Comparison of ENCODE assay signal across 10 mouse cellular contexts in the genomic region with DNA sequence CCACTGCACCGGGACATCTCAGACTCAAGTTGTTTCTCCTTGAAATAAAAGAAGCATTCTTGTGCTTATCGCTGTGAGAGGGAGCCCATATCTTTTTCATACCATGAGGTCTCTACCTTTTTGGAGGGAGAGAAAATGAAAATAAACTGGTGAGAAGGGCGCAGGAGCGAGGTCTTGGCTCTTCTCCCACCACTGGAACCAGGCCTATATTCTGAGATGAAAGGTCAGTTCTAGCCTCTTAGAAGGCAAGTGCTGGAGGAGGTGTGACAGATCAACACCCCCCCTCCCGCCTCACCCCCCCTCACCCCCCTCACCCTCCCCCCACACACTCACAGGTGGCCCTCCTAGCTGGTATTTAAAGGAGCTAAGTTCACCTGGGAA.
A peak's percentile ranks its signal among the peaks of the same experiment; 100 is the strongest.
DNase-seq lines count a peak whose midpoint lies in the region; ATAC-seq and TF ChIP-seq lines count a peak whose summit lies in the region.
"Had no signal": no experiment of that assay in that cellular context is flagged by ENCODE, and none has a peak within 500 bp of the region (broad histone marks: within the 10 kb centered on the region; RNA-seq: fewer than 3 reads in every experiment).

No protein-coding gene starts in this region.

- peak overlapping the region; percentile 41; the same call in 1 of the 2 replicates for H3K27ac ChIP-seq in heart, embryonic 16.5 days (ENCODE audit: low read length)
- no peak overlapping the region for H3K27ac ChIP-seq in lung, postnatal 0 days (ENCODE audit: low read length)
- no peak overlapping the region for H3K27ac ChIP-seq in forebrain, embryonic 11.5 days (ENCODE audit: low read depth, low read length)
- H3K27ac ChIP-seq in small intestine, adult 2 months (ENCODE audit: insufficient read depth, low read depth, low read length) = peak overlapping the region; percentile 73
- H3K27ac ChIP-seq: liver, embryonic 15.5 days; midbrain, embryonic 15.5 days had no signal

- DNase-seq in heart, adult 9 months (ENCODE audit: low spot score in 2 of 2) = no peak
- DNase-seq in lung, postnatal 0 days (ENCODE audit: low spot score) = no peak
- no peak for DNase-seq in lung, adult 2 months
- no peak for DNase-seq in forebrain, embryonic 11.5 days (ENCODE audit: low spot score)
- no peak for DNase-seq in left cerebral cortex, adult 8-10 months (ENCODE audit: low spot score in 2 of 2)
- no peak for DNase-seq in MN1 (ENCODE audit: low spot score)

- WGBS in heart, embryonic 16.5 days = 25% methylated on average over 5 of the region's 5 CpGs
- WGBS in lung, postnatal 0 days = 42% methylated on average over 5 of the region's 5 CpGs
- 56% methylated on average over 5 of the region's 5 CpGs for WGBS in lung, adult 2 months
- WGBS in forebrain, embryonic 11.5 days = 71% methylated on average over 5 of the region's 5 CpGs
- WGBS in small intestine, adult 2 months = 19% methylated on average over 5 of the region's 5 CpGs

- 0 out of 2 replicates have a peak overlapping the region, but pooled peaks have one; percentile 12 for H3K4me3 ChIP-seq in heart, embryonic 16.5 days (ENCODE audit: low read length)
- H3K4me3 ChIP-seq in lung, postnatal 0 days (ENCODE audit: low read depth, low read length) = no peak overlapping the region
- H3K4me3 ChIP-seq in lung, adult 2 months (replicated peaks; ENCODE audit: extremely low read depth, low read depth, low read length) = no peak overlapping the region
- no peak overlapping the region for H3K4me3 ChIP-seq in forebrain, embryonic 11.5 days (ENCODE audit: low read depth, low read length)
- no peak overlapping the region for H3K4me3 ChIP-seq in small intestine, adult 2 months (ENCODE audit: low read depth, low read length)
- H3K4me3 ChIP-seq: liver, embryonic 15.5 days; midbrain, embryonic 15.5 days had no signal

- H3K4me1 ChIP-seq in heart, embryonic 16.5 days (ENCODE audit: control insufficient read depth, insufficient read depth, low read length) = peaks cover 37% of the 10 kb centered on the region
- H3K4me1 ChIP-seq in lung, postnatal 0 days (ENCODE audit: insufficient read depth, low read depth, low read length) = no peaks in the 10 kb centered on the region
- H3K4me1 ChIP-seq in lung, adult 2 months (ENCODE audit: control insufficient read depth, insufficient read depth, low read length) = peaks cover 15% of the 10 kb centered on the region; the same call in 1 of the 2 replicates
- H3K4me1 ChIP-seq in forebrain, embryonic 11.5 days (replicated peaks; ENCODE audit: control insufficient read depth, insufficient read depth, low read length) = peaks cover 7% of the 10 kb centered on the region
- peaks cover 39% of the 10 kb centered on the region for H3K4me1 ChIP-seq in small intestine, adult 2 months (ENCODE audit: control insufficient read depth, insufficient read depth, insufficient read length, low read length)

- H3K9ac ChIP-seq in heart, embryonic 16.5 days (ENCODE audit: low read length) = no peak overlapping the region
- no peak overlapping the region for H3K9ac ChIP-seq in lung, postnatal 0 days (replicated peaks; ENCODE audit: low read depth)
- H3K9ac ChIP-seq in forebrain, embryonic 11.5 days (ENCODE audit: low read length) = 0 out of 2 replicates have a peak overlapping the region, but pooled peaks have one; percentile 33
- H3K9ac ChIP-seq: liver, embryonic 15.5 days; midbrain, embryonic 15.5 days had no signal

- no peak for TF ChIP-seq POLR2A in lung, adult 2 months (IDR thresholded peaks at IDR 0.05; ENCODE audit: borderline replicate concordance, extremely low read depth, low read depth, low read length)
- no peak for TF ChIP-seq POLR2A in small intestine, adult 2 months (IDR thresholded peaks at IDR 0.05; ENCODE audit: low read depth, low read length)

- no peaks in the 10 kb centered on the region for H3K36me3 ChIP-seq in heart, embryonic 16.5 days (ENCODE audit: control insufficient read depth, insufficient read depth)
- no peaks in the 10 kb centered on the region for H3K36me3 ChIP-seq in lung, postnatal 0 days (ENCODE audit: insufficient read depth, low read length)
- no peaks in the 10 kb centered on the region for H3K36me3 ChIP-seq in forebrain, embryonic 11.5 days (ENCODE audit: control insufficient read depth, insufficient read depth, low read length)
- H3K36me3 ChIP-seq in small intestine, adult 2 months (ENCODE audit: control insufficient read depth, insufficient read depth, low read length) = no peaks in the 10 kb centered on the region
- H3K36me3 ChIP-seq: liver, embryonic 15.5 days; midbrain, embryonic 15.5 days had no signal

- TF ChIP-seq CTCF in lung, postnatal 0 days (IDR thresholded peaks at IDR 0.05) = no peak
- no peak for TF ChIP-seq CTCF in lung, adult 2 months (IDR thresholded peaks at IDR 0.05; ENCODE audit: insufficient read depth, low read length)
- no peak for TF ChIP-seq CTCF in small intestine, adult 2 months (IDR thresholded peaks at IDR 0.05; ENCODE audit: extremely low read depth, insufficient read length, insufficient replicate concordance, low read depth, low read length)

- 0 out of 2 replicates have a peak, but pooled peaks have one; percentile 31 for ATAC-seq in heart, embryonic 16.5 days (replicated peaks; ENCODE audit: extremely low read depth, insufficient read depth, low FRiP score)
- peak; percentile 25; the same call in 1 of the 2 replicates for ATAC-seq in lung, postnatal 0 days
- no peak for ATAC-seq in forebrain, embryonic 11.5 days (replicated peaks; ENCODE audit: low FRiP score)
- ATAC-seq: midbrain, embryonic 15.5 days had no signal

- TF ChIP-seq EP300 in lung, postnatal 0 days (IDR thresholded peaks at IDR 0.05) = no peak

- no peaks in the 10 kb centered on the region for H3K9me3 ChIP-seq in heart, embryonic 16.5 days (replicated peaks; ENCODE audit: control insufficient read depth, low read length)
- no peaks in the 10 kb centered on the region for H3K9me3 ChIP-seq in lung, postnatal 0 days (ENCODE audit: low read length)
- no peaks in the 10 kb centered on the region for H3K9me3 ChIP-seq in forebrain, embryonic 11.5 days (ENCODE audit: control insufficient read depth, low read length)
- H3K9me3 ChIP-seq: liver, embryonic 15.5 days; midbrain, embryonic 15.5 days had no signal

- no peaks in the 10 kb centered on the region for H3K27me3 ChIP-seq in heart, embryonic 16.5 days (ENCODE audit: control insufficient read depth, insufficient read depth, low read length)
- H3K27me3 ChIP-seq in lung, postnatal 0 days (replicated peaks; ENCODE audit: insufficient read depth, low read length) = no peaks in the 10 kb centered on the region
- H3K27me3 ChIP-seq in forebrain, embryonic 11.5 days (ENCODE audit: control insufficient read depth, insufficient read depth, low read length) = no peaks in the 10 kb centered on the region
- H3K27me3 ChIP-seq in small intestine, adult 2 months (ENCODE audit: control insufficient read depth, insufficient read depth, low read length) = no peaks in the 10 kb centered on the region
- H3K27me3 ChIP-seq: liver, embryonic 15.5 days; midbrain, embryonic 15.5 days had no signal

- peak overlapping the region; percentile 41 for H3K4me2 ChIP-seq in heart, embryonic 16.5 days (ENCODE audit: low read depth, low read length)
- H3K4me2 ChIP-seq in lung, postnatal 0 days (replicated peaks; ENCODE audit: low read depth, low read length) = no peak overlapping the region
- H3K4me2 ChIP-seq in forebrain, embryonic 11.5 days (ENCODE audit: low read depth, low read length, severe bottlenecking) = no peak overlapping the region
- H3K4me2 ChIP-seq: liver, embryonic 15.5 days; midbrain, embryonic 15.5 days had no signal

Comparison
In these comparisons a context has a peak if more than half of its experiments do, and no peak if none do; other contexts are left out.
1. H3K27ac ChIP-seq: peak in heart, embryonic 16.5 days (single experiment) and small intestine, adult 2 months (single experiment); none in lung, postnatal 0 days (single experiment) and forebrain, embryonic 11.5 days (single experiment).